Mouse (Mus musculus) liver, postnatal 0 days (tissue): ENCODE results near the gene Myl6b. TPM values are rescaled to one million over a fixed set of nuclear protein-coding genes. Genes with fewer than 3 reads are reported as not detected.

ENCODE experiments used
- ATAC-seq: fragments of 200-750 bp; cut with Nextera tagmentation; 2 replicates; pipeline ENCODE4 v1.8.0; 2017; ENCODE audit warnings: mild to moderate bottlenecking, moderate library complexity
- DNase-seq: peaks from one replicate; pipeline ENCODE4 v3.0.0-alpha.2; 2016
- H3K27ac ChIP-seq: fragments of 300-500 bp; sonication (generic); 2 replicates; pipeline ENCODE4 v1.5.1; 2014; ENCODE audit warnings: antibody characterized with exemption, moderate library complexity, mild to moderate bottlenecking, low read depth
- H3K27me3 ChIP-seq: fragments of 300-500 bp; sonication (generic); 2 replicates; pipeline ENCODE4 v1.6.1; 2014; ENCODE audit warnings: low read length, control low read depth, mixed read lengths; ENCODE audit not compliant: insufficient read depth
- H3K36me3 ChIP-seq: fragments of 300-500 bp; sonication (generic); replicated peaks from 2 replicates; pipeline ENCODE4 v1.6.1; 2014; ENCODE audit warnings: mild to moderate bottlenecking, control low read depth, low read length, moderate library complexity, mixed read lengths; ENCODE audit not compliant: insufficient read depth
- H3K4me1 ChIP-seq: fragments of 300-500 bp; sonication (generic); 2 replicates; pipeline ENCODE4 v1.6.1; 2014; ENCODE audit warnings: antibody characterized with exemption, mild to moderate bottlenecking, control low read depth; ENCODE audit not compliant: insufficient read depth
- H3K4me2 ChIP-seq: fragments of 300-500 bp; sonication (generic); 2 replicates; pipeline ENCODE4 v1.6.1; 2014; ENCODE audit warnings: low read depth, mild to moderate bottlenecking, low read length, moderate library complexity, mixed read lengths
- H3K4me3 ChIP-seq: fragments of 300-500 bp; sonication (generic); 2 replicates; pipeline ENCODE4 v1.5.1; 2014; ENCODE audit warnings: low read depth, low read length
- H3K9ac ChIP-seq: fragments of 300-500 bp; sonication (generic); replicated peaks from 2 replicates; pipeline ENCODE4 v1.6.1; 2014; ENCODE audit warnings: mild to moderate bottlenecking, moderate library complexity
- H3K9me3 ChIP-seq: fragments of 300-500 bp; sonication (generic); 2 replicates; pipeline ENCODE4 v1.6.1; 2016; ENCODE audit warnings: mild to moderate bottlenecking, control low read depth, low read length, mixed read lengths
- CTCF ChIP-seq: sonication (generic); IDR thresholded peaks from 2 replicates; pipeline ENCODE4 v1.5.1; 2016; ENCODE audit warnings: antibody characterized with exemption, low read depth
- EP300 ChIP-seq: IDR thresholded peaks from 2 replicates; pipeline ENCODE4 v1.6.1; 2016; ENCODE audit warnings: antibody characterized with exemption, low read depth, mild to moderate bottlenecking
- WGBS: fragments of 180-500 bp; shearing (Covaris S2); extraction: QIAGEN DNeasy Blood & Tissue Kit; methylation state at CpG from one replicate; pipeline ENCODE4 v1.1.7; 2014; ENCODE audit not compliant: insufficient replicate concordance; 5-methylcytosine and 5-hydroxymethylcytosine counted together
- polyA plus RNA-seq: library from polyadenylated mRNA; unstranded; fragments of >200 nt; fragmentation: Nextera tagmentation; extraction: Ambion mirVana; gene quantifications from 2 replicates; pipeline ENCODE4 v1.2.1, GENCODE M21; 2015

Myl6b gene
- polyA plus RNA-seq, 1 experiment from 2014 or later, result 1.5 TPM

DNA sequence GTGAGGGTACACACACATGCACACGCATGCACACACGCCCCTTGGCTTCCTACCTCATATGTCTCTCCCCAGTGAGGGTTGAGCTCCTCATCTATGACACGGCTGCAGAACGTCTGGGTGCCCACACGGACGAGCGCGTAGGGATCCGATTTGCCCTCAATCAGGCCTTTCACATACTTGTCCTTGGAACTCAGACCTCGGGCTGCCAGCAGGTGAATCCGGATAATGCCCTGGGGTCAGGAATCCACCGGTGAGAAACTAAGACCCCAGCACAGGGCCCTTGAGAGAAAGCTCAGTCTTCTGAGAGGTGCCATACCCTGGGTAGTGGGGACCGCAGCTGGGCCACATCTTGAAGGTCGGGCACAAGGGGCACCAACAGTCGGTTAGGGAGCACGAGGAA, 22.1 kb upstream of the Myl6b start:
- TF ChIP-seq CTCF, result no peak
- no peak for TF ChIP-seq EP300
- H3K4me1 ChIP-seq, result peaks cover 11% of the 10 kb centered on the region
- no peak overlapping the region for H3K4me3 ChIP-seq
- no peak overlapping the region for H3K4me2 ChIP-seq
- no peaks in the 10 kb centered on the region for H3K9me3 ChIP-seq
- no peak for ATAC-seq
- no peak for DNase-seq
- no peaks in the 10 kb centered on the region for H3K27me3 ChIP-seq
- H3K27ac ChIP-seq, result no peak overlapping the region
- H3K9ac ChIP-seq, result no peak overlapping the region
- 88% methylated on average over 16 of the region's 16 CpGs for WGBS
- peaks cover 49% of the 10 kb centered on the region for H3K36me3 ChIP-seq

- no peak overlapping the region for H3K4me2 ChIP-seq
- ATAC-seq (peak; percentile 55; the same call in 1 of the 2 replicates), DNase-seq (peak; percentile 61)
- H3K4me3 ChIP-seq, result no peak overlapping the region
- H3K36me3 ChIP-seq, result peaks cover 57% of the 10 kb centered on the region
- TF ChIP-seq EP300 (no peak), CTCF (peak; percentile 74)
- WGBS, result 84% methylated on average over 7 of the region's 7 CpGs
- H3K9ac ChIP-seq, result no peak overlapping the region
- no peaks in the 10 kb centered on the region for H3K9me3 ChIP-seq
- H3K27me3 ChIP-seq, result no peaks in the 10 kb centered on the region
- no peaks in the 10 kb centered on the region for H3K4me1 ChIP-seq
- no peak overlapping the region for H3K27ac ChIP-seq
Observed at GRCm38 (mm10) chr10:128518833-128519232, 20.3 kb upstream of the Myl6b start.

DNA sequence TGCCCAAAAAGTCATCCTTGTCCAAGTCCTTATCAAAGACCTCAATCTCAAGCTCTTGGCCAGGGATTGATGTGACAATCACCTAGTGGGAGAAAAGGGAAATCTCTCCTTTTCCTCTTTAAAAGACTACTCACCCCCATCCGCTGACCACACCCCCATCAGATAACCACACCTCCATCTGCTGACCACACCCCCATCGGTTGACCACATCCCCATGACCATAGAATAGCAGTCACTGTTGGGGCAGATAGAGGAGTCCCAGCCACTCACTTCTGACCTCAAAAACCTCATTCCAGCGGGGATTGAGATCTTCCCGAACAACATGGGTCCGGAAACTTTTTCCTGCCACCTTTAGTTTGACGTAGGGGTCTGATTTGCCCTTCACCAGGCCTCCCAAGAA, 18.2 kb upstream of the Myl6b start:
- ATAC-seq (0 out of 2 replicates have a peak, but pooled peaks have one; percentile 33), DNase-seq (no peak)
- Histone ChIP-seq H3K27me3 (no peaks in the 10 kb centered on the region), H3K4me2 (no peak overlapping the region), H3K27ac (no peak overlapping the region), H3K4me3 (no peak overlapping the region), H3K9me3 (no peaks in the 10 kb centered on the region), H3K4me1 (no peaks in the 10 kb centered on the region), H3K36me3 (peaks cover 59% of the 10 kb centered on the region), H3K9ac (no peak overlapping the region)
- 34% methylated on average over 6 of the region's 6 CpGs for WGBS
- TF ChIP-seq EP300, result no peak

DNA sequence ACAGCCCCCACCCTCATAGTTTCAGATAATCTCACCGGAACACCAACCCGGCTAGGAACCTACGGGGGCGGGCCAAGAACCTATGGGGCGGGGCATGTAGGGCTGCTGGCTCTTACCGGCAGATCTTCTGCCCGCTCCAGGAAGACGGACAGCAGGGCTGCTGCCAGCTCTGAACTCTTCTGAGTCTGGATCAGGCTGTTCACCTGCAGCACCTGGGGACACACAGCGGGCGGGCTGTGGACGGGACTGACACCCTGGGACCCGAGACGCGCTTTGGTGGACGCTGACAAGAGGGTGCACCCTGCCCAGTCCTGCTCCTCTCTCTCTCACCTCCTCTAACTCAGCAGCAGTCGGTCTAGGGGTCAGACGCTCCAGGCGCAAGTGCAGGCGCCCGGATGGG, 17.5 kb upstream of the Myl6b start:
- no peak for ATAC-seq
- Histone ChIP-seq H3K4me2 (no peak overlapping the region), H3K36me3 (peaks cover 58% of the 10 kb centered on the region)

DNA sequence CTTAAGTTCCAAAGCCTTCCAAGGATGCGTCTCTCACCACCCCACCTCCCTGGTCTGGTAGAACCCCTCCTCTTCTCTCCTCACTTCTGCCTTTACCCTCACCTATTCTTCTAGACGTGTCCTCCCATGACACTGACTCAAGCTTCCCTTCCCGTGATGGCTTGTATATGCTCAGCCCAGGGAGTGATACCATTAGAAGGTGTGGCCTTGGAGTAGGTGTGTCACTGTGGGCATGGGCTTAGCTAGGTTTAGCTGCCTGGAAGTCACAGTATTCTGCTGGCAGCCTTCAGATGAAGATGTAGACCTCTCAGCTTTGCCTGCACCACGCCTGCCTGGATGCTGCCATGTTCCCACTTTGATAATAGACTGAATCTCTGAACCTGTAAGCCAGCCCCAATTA, 16.6 kb upstream of the Myl6b start:
- H3K4me1 ChIP-seq, result no peaks in the 10 kb centered on the region
- no peak overlapping the region for H3K9ac ChIP-seq
- H3K36me3 ChIP-seq, result peaks cover 57% of the 10 kb centered on the region
- no peak overlapping the region for H3K27ac ChIP-seq
- ATAC-seq, result no peak
- WGBS, result 75% methylated on average over 4 of the region's 4 CpGs
- H3K4me3 ChIP-seq, result no peak overlapping the region
- H3K27me3 ChIP-seq, result no peaks in the 10 kb centered on the region
- TF ChIP-seq CTCF, result no peak
- no peak for TF ChIP-seq EP300
- H3K9me3 ChIP-seq, result no peaks in the 10 kb centered on the region
- DNase-seq, result no peak
- no peak overlapping the region for H3K4me2 ChIP-seq

More for the DNA sequence above, 17.5 kb upstream of the Myl6b start:
- TF ChIP-seq CTCF (no peak), EP300 (no peak)
- H3K4me3 ChIP-seq, result no peak overlapping the region
- H3K9me3 ChIP-seq, result no peaks in the 10 kb centered on the region
- H3K27me3 ChIP-seq, result no peaks in the 10 kb centered on the region
- no peaks in the 10 kb centered on the region for H3K4me1 ChIP-seq
- no peak overlapping the region for H3K9ac ChIP-seq
- DNase-seq, result no peak
- H3K27ac ChIP-seq, result no peak overlapping the region
- WGBS, result 76% methylated on average over 20 of the region's 20 CpGs

DNA sequence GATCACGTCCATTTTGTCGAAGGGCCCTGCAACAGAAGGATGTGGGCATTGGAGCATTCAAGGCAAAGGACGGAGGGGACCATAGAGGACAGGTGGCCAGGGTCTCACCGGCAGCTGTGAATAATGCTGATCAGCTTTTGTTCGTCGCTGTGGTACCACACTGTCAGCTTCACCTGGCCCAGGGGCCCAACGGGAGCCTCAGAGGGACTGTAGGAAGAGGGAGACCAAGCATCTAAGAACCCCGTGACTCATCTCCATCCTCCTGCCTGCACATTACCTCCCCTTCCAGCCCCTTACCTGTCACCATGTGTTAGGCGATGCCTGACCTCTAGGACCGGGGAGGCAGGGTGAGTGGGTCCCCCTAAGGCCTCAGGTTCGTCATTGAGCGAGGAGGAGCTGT, 13.3 kb upstream of the Myl6b start:
- 88% methylated on average over 12 of the region's 12 CpGs for WGBS
- ATAC-seq, result no peak
- peaks cover 41% of the 10 kb centered on the region for H3K36me3 ChIP-seq

GRCm38 (mm10) chr10:128511189-128511588, 12.7 kb upstream of the Myl6b start:
- DNase-seq (no peak), ATAC-seq (no peak)
- H3K27ac ChIP-seq, result no peak overlapping the region
- H3K27me3 ChIP-seq, result no peaks in the 10 kb centered on the region
- WGBS, result 73% methylated on average over 9 of the region's 9 CpGs
- H3K4me1 ChIP-seq, result no peaks in the 10 kb centered on the region
- peaks cover 40% of the 10 kb centered on the region for H3K36me3 ChIP-seq
- no peaks in the 10 kb centered on the region for H3K9me3 ChIP-seq
- no peak for TF ChIP-seq EP300
- no peak for TF ChIP-seq CTCF
- H3K4me3 ChIP-seq, result no peak overlapping the region
- no peak overlapping the region for H3K4me2 ChIP-seq
- H3K9ac ChIP-seq, result no peak overlapping the region

More for the DNA sequence above, 13.3 kb upstream of the Myl6b start:
- DNase-seq, result no peak
- H3K4me1 ChIP-seq, result no peaks in the 10 kb centered on the region
- no peak overlapping the region for H3K27ac ChIP-seq
- no peak overlapping the region for H3K9ac ChIP-seq
- H3K9me3 ChIP-seq, result no peaks in the 10 kb centered on the region
- H3K27me3 ChIP-seq, result no peaks in the 10 kb centered on the region
- TF ChIP-seq EP300 (no peak), CTCF (no peak)
- H3K4me3 ChIP-seq, result no peak overlapping the region
- H3K4me2 ChIP-seq, result no peak overlapping the region
